Mouse (Mus musculus): ENCODE measurements at regions not wholly inside any gene's neighbourhood (a gene's known extent, or its start where the extent isn't known, plus 50 kb on each side); places are given as distances from the start of the nearest gene placed in this dataset.

GRCm38 (mm10) chr4:89380330-89380945, 69.6 kb upstream of the Cdkn2b start:
- H3K79me2 ChIP-seq (ENCODE audit: control insufficient read depth, insufficient read depth): no peaks in the 10 kb centered on the region
- no peak overlapping the region for H3ac ChIP-seq (ENCODE audit: control insufficient read depth, insufficient read length, low read depth)
- H3K79me3 ChIP-seq (ENCODE audit: low read depth): no peaks in the 10 kb centered on the region
- H3K4me3 ChIP-seq (ENCODE audit: insufficient read depth, poor library complexity, severe bottlenecking): no peak overlapping the region
- no peaks in the 10 kb centered on the region for H3K36me3 ChIP-seq (ENCODE audit: control insufficient read depth, insufficient read depth)
- H3K27me3 ChIP-seq (ENCODE audit: control insufficient read depth, insufficient read depth, insufficient read length): no peaks in the 10 kb centered on the region
- TF ChIP-seq USF1 (IDR thresholded peaks at IDR 0.05; ENCODE audit: low read depth) (no peak), MAX (IDR thresholded peaks at IDR 0.05) (no peak), CEBPB (IDR thresholded peaks at IDR 0.05; ENCODE audit: low read depth) (no peak), FOSL1 (IDR thresholded peaks at IDR 0.05; ENCODE audit: insufficient read depth, low read length, poor library complexity, severe bottlenecking) (no peak), MYOD1 (IDR thresholded peaks at IDR 0.05; ENCODE audit: control insufficient read depth, insufficient read length, low read depth) (no peak), CTCF (IDR thresholded peaks at IDR 0.05; ENCODE audit: control insufficient read depth, insufficient read depth, insufficient read length) (no peak), MYOG (IDR thresholded peaks at IDR 0.05; ENCODE audit: control insufficient read depth, extremely low read depth, insufficient read length) (no peak)

- TF ChIP-seq FOSL1 (IDR thresholded peaks at IDR 0.05; ENCODE audit: insufficient read depth, low read length, poor library complexity, severe bottlenecking) (no peak), MYOD1 (IDR thresholded peaks at IDR 0.05; ENCODE audit: control insufficient read depth, insufficient read length, low read depth) (no peak)
- H3K4me3 ChIP-seq (ENCODE audit: insufficient read depth, poor library complexity, severe bottlenecking): no peak overlapping the region
These were observed 68.9 kb upstream of the Cdkn2b start for GRCm38 (mm10) chr4:89379622-89380329.

GRCm38 (mm10) chr4:89372631-89373030, 61.8 kb upstream of the Cdkn2b start:
- H3K27me3 ChIP-seq (ENCODE audit: control insufficient read depth, insufficient read depth, insufficient read length): no peaks in the 10 kb centered on the region
- H3K4me3 ChIP-seq (ENCODE audit: insufficient read depth, poor library complexity, severe bottlenecking): no peak overlapping the region
- no peak for TF ChIP-seq MYOG (IDR thresholded peaks at IDR 0.05; ENCODE audit: control insufficient read depth, extremely low read depth, insufficient read length)
- no peak for TF ChIP-seq FOSL1 (IDR thresholded peaks at IDR 0.05; ENCODE audit: insufficient read depth, low read length, poor library complexity, severe bottlenecking)
- no peak for TF ChIP-seq USF1 (IDR thresholded peaks at IDR 0.05; ENCODE audit: low read depth)
- no peak for TF ChIP-seq MYOD1 (IDR thresholded peaks at IDR 0.05; ENCODE audit: control insufficient read depth, insufficient read length, low read depth)
- TF ChIP-seq CEBPB (IDR thresholded peaks at IDR 0.05; ENCODE audit: low read depth): no peak
- TF ChIP-seq MAX (IDR thresholded peaks at IDR 0.05): no peak
- TF ChIP-seq CTCF (IDR thresholded peaks at IDR 0.05; ENCODE audit: control insufficient read depth, insufficient read depth, insufficient read length): no peak
- H3ac ChIP-seq (ENCODE audit: control insufficient read depth, insufficient read length, low read depth): no peak overlapping the region
- H3K79me2 ChIP-seq (ENCODE audit: control insufficient read depth, insufficient read depth): no peaks in the 10 kb centered on the region
- no peaks in the 10 kb centered on the region for H3K36me3 ChIP-seq (ENCODE audit: control insufficient read depth, insufficient read depth)
- no peaks in the 10 kb centered on the region for H3K79me3 ChIP-seq (ENCODE audit: low read depth)

More at GRCm38 (mm10) chr4:89379622-89380329, 68.9 kb upstream of the Cdkn2b start:
- Histone ChIP-seq H3K79me3 (ENCODE audit: low read depth) (no peaks in the 10 kb centered on the region), H3K79me2 (ENCODE audit: control insufficient read depth, insufficient read depth) (no peaks in the 10 kb centered on the region), H3K36me3 (ENCODE audit: control insufficient read depth, insufficient read depth) (no peaks in the 10 kb centered on the region), H3K27me3 (ENCODE audit: control insufficient read depth, insufficient read depth, insufficient read length) (no peaks in the 10 kb centered on the region), H3ac (ENCODE audit: control insufficient read depth, insufficient read length, low read depth) (no peak overlapping the region)

- TF ChIP-seq MYOD1 (IDR thresholded peaks at IDR 0.05; ENCODE audit: control insufficient read depth, insufficient read length, low read depth) (no peak), USF1 (IDR thresholded peaks at IDR 0.05; ENCODE audit: low read depth) (no peak), FOSL1 (IDR thresholded peaks at IDR 0.05; ENCODE audit: insufficient read depth, low read length, poor library complexity, severe bottlenecking) (no peak), MAX (IDR thresholded peaks at IDR 0.05) (no peak)
- no peak overlapping the region for H3ac ChIP-seq (ENCODE audit: control insufficient read depth, insufficient read length, low read depth)
These were observed 58.1 kb upstream of the Cdkn2b start for GRCm38 (mm10) chr4:89368850-89369524.

GRCm38 (mm10) chr4:89366581-89367141, 55.8 kb upstream of the Cdkn2b start:
- H3K79me3 ChIP-seq (ENCODE audit: low read depth): no peaks in the 10 kb centered on the region
- H3K4me3 ChIP-seq (ENCODE audit: insufficient read depth, poor library complexity, severe bottlenecking): no peak overlapping the region
- TF ChIP-seq MAX (IDR thresholded peaks at IDR 0.05) (no peak), MYOG (IDR thresholded peaks at IDR 0.05; ENCODE audit: control insufficient read depth, extremely low read depth, insufficient read length) (no peak), FOSL1 (IDR thresholded peaks at IDR 0.05; ENCODE audit: insufficient read depth, low read length, poor library complexity, severe bottlenecking) (no peak), USF1 (IDR thresholded peaks at IDR 0.05; ENCODE audit: low read depth) (no peak), MYOD1 (IDR thresholded peaks at IDR 0.05; ENCODE audit: control insufficient read depth, insufficient read length, low read depth) (no peak), CTCF (IDR thresholded peaks at IDR 0.05; ENCODE audit: control insufficient read depth, insufficient read depth, insufficient read length) (no peak), CEBPB (IDR thresholded peaks at IDR 0.05; ENCODE audit: low read depth) (no peak)
- H3K27me3 ChIP-seq (ENCODE audit: control insufficient read depth, insufficient read depth, insufficient read length): no peaks in the 10 kb centered on the region
- H3K36me3 ChIP-seq (ENCODE audit: control insufficient read depth, insufficient read depth): no peaks in the 10 kb centered on the region
- H3ac ChIP-seq (ENCODE audit: control insufficient read depth, insufficient read length, low read depth): no peak overlapping the region
- H3K79me2 ChIP-seq (ENCODE audit: control insufficient read depth, insufficient read depth): no peaks in the 10 kb centered on the region

More at GRCm38 (mm10) chr4:89368850-89369524, 58.1 kb upstream of the Cdkn2b start:
- Histone ChIP-seq H3K79me3 (ENCODE audit: low read depth) (no peaks in the 10 kb centered on the region), H3K27me3 (ENCODE audit: control insufficient read depth, insufficient read depth, insufficient read length) (no peaks in the 10 kb centered on the region), H3K79me2 (ENCODE audit: control insufficient read depth, insufficient read depth) (no peaks in the 10 kb centered on the region), H3K4me3 (ENCODE audit: insufficient read depth, poor library complexity, severe bottlenecking) (no peak overlapping the region), H3K36me3 (ENCODE audit: control insufficient read depth, insufficient read depth) (no peaks in the 10 kb centered on the region)

Measured in C2C12 (cell line).